Mouse (Mus musculus) brain, embryonic 14.5 days (tissue): ENCODE results near the gene Hoxa3. TPM values are rescaled to one million over a fixed set of nuclear protein-coding genes. Genes with fewer than 3 reads are reported as not detected.
A peak's percentile ranks its signal among the peaks of the same experiment; 100 is the strongest.

Experiments
- DNase-seq: peaks from one replicate; pipeline ENCODE4 v3.0.0-alpha.2; 2011; ENCODE audit warnings: low read depth
- CTCF ChIP-seq: fragments of 200-500 bp; IDR thresholded peaks from 2 replicates; pipeline ENCODE4 v1.5.1; 2012; ENCODE audit warnings: inconsistent platforms, mild to moderate bottlenecking, moderate library complexity, borderline replicate concordance; ENCODE audit not compliant: insufficient read depth, insufficient read length; ENCODE audit errors: extremely low read depth
- POLR2A ChIP-seq: fragments of 200-500 bp; IDR thresholded peaks from 2 replicates; pipeline ENCODE4 v1.6.1; 2012; ENCODE audit warnings: mild to moderate bottlenecking, inconsistent platforms, borderline replicate concordance; ENCODE audit not compliant: poor library complexity, insufficient read depth, insufficient read length, severe bottlenecking; ENCODE audit errors: extremely low read depth
- polyA plus RNA-seq: library from polyadenylated mRNA; depleted of rRNA; stranded (reverse); fragments of >200 nt; gene quantifications from 2 replicates; pipeline ENCODE4 v1.2.3, GENCODE M21; 2012

The Hoxa3 gene
- polyA plus RNA-seq, 1 experiment = 20.3 TPM

DNA sequence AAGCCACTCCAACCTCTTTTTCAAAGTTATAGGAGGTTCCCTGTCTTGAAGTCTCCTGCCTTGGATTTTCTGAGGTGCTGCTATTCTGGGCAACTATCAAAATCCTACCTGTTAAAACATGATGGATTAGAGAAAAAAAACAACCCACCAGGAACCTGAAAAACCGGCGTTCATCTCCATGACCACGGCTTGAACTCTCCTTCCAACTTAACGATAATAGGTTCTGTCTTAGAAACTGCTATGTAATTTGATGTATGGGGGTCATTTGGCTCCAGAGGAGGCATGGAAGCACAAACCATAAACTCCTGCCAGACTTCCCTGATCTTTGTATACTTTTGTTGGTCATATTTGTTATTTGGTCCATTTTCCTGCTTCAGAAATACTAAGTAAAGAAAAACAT lies 39.5 kb downstream of the Hoxa3 start:
- no peak for TF ChIP-seq POLR2A
- TF ChIP-seq CTCF = no peak
- DNase-seq = no peak

- no peak for TF ChIP-seq POLR2A
- no peak for TF ChIP-seq CTCF
- peak; percentile 73 for DNase-seq
Measured at GRCm38 (mm10) chr6:52172501-52172900, 40.6 kb downstream of the Hoxa3 start.

DNA sequence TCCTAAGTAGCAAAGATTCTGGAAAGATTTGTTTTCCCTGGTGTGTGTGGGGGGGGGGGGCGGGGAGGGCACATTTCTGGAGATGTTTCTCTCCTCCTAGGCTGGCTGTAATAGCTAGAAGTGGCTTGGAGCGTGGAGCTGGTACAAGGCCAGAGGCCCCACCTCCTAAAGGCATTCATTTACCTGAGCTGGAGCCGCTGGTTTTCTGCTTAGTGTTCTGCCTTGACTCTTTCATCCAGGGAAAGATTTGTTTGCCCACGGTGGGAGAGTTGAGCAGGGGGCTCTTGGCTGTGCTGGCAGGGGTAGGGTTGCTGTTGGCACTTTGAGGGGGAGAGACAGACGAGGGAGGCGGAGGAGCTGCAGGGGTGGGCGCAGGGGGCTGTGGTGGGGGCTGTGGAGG lies 41.2 kb downstream of the Hoxa3 start:
- no peak for DNase-seq
- TF ChIP-seq POLR2A (no peak), CTCF (no peak)

- TF ChIP-seq CTCF (no peak), POLR2A (no peak)
- DNase-seq = no peak
Measured at GRCm38 (mm10) chr6:52171331-52171730, 41.8 kb downstream of the Hoxa3 start.

- no peak for DNase-seq
- TF ChIP-seq POLR2A = no peak
- no peak for TF ChIP-seq CTCF
Measured at GRCm38 (mm10) chr6:52170898-52171223, 42.3 kb downstream of the Hoxa3 start.

GRCm38 (mm10) chr6:52170166-52170897 lies 42.8 kb downstream of the Hoxa3 start:
- peak; percentile 0 for DNase-seq
- TF ChIP-seq POLR2A (no peak), CTCF (no peak)

DNA sequence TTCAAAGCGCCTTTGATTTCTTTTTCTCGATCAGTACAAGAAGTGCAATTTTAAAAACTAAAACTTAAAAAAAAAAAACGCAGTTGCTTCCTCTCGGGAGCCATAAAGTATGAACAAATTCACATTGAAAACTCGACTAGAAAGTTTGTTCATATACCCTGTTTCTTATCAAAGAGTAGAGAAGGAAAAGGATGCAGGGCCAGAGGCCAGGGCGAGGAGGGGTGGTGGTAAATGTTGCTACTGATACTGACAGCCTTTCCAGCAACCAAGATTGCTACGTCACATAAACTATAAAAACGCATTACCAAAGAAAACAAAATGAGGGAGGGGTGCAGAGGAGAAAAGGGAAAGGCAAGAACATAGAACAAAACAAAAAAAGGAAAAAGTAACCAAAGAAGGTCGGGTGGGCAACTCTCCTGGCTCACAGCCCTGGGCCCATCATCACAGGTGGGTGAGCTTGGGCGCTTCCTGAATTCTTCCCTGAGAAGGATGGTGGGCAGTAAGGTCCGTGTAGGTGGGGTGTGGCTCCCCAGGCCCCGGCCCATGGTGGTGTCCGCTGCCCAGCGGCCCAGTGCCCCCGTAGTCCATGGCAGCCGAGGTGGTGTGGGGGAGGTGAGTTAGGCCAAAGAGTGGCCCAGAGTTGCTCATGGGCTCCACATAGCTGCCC lies 43.5 kb downstream of the Hoxa3 start:
- TF ChIP-seq CTCF = no peak
- no peak for TF ChIP-seq POLR2A
- DNase-seq = peak; percentile 23

DNA sequence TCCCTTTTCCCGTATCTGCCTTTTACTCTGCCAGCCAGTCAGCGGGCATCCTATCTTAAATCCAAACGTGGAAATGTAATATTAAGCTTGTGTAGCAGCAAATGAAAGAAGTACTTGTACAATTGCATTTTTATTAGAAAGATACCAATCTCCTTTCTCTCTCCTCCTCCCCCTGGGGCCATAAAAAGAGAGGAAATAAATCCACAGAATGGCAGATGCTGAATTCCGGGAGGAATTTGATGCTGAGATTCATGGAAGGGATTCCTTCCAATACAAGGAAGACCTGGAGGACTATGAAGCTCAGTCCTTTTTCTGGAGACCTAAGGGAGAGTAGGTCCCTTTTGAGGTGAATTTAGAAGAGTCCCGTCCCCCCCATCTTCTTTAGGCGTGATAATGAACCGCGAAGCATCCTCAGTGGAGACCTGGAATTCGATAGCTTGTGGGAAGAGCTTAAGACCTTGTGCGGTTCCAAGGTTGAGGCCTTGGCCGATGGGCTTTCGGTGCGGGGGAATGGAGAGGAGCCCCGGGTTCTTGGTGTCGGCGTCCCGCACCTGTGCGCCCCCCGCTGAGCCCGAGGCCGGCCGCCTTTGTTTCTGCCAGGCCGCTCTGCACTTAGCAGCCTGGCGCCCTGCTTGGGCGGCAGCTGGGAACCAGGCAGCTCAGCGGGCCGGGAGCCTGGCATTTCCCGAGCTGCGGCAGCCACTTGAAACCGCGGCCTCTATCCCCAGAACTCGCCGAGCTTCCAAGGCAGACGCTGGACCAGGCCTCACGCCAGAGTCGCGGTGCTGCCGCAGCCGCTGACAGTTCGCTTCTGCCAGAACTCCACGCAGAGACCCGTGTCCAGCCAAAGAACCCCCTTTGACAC lies 44.7 kb downstream of the Hoxa3 start:
- DNase-seq = peak; percentile 78
- TF ChIP-seq CTCF = no peak

DNA sequence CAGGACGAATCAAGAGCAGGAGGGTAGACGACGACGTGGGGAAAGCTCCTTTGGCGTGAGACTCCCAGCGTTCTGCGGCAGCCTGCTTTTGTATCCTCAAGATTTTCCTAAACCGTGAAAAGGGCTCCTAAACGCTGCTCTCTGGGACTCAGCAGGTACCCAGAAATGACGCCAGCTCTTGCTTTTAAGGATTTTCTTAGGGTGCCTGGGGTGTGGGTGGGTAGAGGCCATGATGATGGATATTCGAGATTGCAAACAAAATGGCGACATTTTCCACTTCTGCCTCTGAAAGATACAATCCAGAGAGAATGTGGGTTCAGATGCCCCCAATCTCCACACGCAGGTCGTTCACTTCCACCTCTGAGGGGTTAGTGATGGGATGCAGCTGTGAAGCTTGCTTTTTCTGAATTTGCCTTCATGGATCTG lies 45.4 kb downstream of the Hoxa3 start:
- no peak for DNase-seq
- TF ChIP-seq CTCF = no peak
- TF ChIP-seq POLR2A = no peak

DNA sequence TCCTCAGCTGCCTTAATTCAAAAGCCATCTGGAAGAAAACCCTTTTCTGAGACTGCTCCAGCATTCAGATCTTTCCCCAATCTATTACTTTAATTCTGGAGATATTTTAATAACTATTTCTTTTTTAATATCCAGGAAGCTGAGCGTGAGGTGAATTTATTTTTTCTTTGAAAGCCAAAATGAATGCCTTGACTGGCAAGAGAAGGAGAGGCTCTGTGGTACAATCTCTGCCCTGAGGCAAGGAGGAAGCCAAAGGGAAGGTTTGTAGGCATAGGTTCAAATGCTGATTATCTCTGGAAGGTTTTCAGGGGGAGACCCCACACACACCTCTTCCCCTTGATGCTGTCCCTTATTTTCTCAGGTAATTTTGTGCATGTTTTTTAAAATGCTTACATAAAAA lies 46.0 kb downstream of the Hoxa3 start:
- TF ChIP-seq POLR2A (no peak), CTCF (no peak)
- no peak for DNase-seq

DNA sequence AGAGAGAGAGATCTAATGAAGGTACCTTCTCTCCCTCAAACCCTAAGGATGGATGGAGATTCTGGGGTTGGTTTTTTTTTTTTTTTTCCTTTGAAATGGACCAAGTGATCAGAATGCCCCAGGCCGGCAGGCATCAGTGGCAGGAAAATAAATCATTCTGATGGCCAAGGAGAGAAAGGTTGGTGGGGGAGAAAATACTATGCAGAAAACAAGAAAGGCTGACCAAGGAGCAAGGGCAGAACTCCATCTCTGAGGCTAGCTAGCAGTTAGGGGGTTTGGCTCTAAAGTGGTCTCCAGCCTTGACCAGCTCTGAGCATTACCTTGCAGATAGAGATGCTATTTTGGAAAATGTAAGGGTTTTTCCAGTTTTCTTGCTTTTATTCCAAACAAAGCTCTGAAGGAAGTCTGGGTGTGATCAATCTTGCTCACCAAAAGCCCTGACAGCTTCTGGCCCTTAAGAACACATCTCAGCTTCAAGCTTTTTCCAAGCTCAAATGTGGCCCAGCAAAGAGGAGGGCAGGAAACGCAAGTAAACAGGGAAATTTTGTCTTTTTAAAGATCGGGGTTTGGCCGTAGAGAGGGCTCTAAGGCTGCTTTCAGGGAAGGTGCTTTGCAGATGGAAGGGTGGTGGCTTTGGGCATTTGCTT lies 46.6 kb downstream of the Hoxa3 start:
- no peak for TF ChIP-seq POLR2A
- TF ChIP-seq CTCF = no peak
- DNase-seq = peak; percentile 25

DNA sequence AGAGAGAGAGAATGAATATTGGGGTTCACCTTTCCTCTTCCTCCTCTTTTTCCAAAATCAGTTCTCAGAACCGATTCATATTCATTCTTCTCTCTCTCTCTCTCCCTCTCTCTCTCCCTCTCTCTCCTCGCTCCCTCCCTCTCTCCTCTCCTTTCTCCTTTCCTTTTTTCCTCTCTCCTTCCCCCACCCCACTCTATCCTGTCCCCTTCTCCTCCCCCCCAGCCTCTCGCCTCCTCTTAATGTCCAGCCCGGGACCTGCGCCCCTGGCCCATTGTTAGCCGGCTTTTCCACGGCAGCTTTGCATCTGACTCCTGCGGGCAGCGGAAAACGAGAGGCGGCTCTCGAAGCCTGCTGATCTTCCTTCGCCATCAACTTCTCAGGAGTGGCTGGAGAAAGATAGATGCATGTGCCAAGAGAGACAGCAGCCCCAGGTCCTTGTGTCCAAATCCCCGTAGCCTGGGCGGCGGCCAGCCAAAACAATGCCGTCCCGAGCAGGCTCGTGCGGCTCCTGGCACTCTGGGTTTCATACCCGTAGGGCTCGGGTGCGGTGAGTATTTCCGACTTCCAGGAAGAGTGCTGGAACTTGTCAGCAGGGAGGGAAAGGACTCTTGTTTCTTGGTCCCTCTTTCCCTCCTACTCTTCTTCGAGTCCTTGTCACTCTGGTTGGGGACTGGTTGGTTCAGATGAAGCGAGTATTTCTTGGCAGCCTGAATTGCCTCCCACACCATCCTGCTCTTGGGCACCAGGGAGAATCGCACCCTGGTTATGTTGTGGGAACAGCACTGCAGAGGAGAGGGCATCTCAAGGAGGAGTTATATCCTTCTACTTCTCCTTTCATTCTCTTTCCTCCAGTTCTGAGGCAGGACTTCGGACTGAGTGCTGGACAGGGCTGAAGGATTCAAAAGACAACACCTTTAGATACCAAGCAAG lies 47.4 kb downstream of the Hoxa3 start:
- peak; percentile 30 for DNase-seq
- TF ChIP-seq POLR2A (no peak), CTCF (no peak)
